Mouse (Mus musculus) neural tube, embryonic 10.5 days (tissue): ENCODE results near the gene Cacna1d.

ENCODE experiments used
- DNase-seq: peaks from one replicate; pipeline ENCODE4 v3.0.0-alpha.2; 2017; ENCODE audit warnings: low spot score; ENCODE audit errors: extremely low spot score

Cacna1d gene

DNA sequence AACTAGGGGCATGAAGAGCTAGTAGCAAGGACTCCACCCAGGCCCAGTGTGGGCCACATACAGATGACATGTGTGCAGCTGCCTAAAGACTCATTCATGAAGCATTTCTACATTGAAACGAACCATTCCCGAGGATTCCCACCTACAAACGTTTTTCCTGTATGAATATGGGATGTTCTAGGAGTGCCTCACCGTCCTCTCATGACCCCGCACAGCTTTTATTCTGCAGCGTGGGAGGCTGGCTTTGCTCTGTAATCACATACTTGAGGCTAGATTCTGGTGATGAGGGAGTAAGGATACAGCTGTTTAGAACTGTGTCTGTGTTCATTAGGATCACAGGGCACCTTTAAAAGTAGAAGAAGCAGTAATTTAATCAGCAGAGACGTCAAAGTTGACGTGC lies 219.4 kb downstream of the Cacna1d start:
- DNase-seq: no peak

DNA sequence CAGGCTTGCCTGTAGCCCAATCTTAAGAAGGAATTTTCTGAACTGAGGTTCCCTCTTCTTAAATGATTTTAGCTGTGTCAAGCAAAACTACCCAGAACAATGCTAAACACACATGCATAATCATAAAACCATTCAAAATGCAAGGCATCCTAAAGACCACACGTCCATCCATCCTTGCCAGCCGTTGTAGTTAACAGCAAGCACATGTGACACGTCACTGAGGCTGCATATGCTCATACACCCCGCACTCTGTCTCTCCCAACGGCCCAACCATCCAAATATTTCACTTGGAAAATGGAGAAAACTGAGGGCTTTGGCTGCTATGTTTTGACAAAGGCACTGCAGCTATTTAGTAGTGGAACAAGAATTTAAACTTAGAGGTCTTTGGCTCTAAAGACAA lies 220.9 kb downstream of the Cacna1d start:
- no peak for DNase-seq

- no peak for DNase-seq
Observed at GRCm38 (mm10) chr14:30265728-30266127, 225.5 kb downstream of the Cacna1d start.

DNA sequence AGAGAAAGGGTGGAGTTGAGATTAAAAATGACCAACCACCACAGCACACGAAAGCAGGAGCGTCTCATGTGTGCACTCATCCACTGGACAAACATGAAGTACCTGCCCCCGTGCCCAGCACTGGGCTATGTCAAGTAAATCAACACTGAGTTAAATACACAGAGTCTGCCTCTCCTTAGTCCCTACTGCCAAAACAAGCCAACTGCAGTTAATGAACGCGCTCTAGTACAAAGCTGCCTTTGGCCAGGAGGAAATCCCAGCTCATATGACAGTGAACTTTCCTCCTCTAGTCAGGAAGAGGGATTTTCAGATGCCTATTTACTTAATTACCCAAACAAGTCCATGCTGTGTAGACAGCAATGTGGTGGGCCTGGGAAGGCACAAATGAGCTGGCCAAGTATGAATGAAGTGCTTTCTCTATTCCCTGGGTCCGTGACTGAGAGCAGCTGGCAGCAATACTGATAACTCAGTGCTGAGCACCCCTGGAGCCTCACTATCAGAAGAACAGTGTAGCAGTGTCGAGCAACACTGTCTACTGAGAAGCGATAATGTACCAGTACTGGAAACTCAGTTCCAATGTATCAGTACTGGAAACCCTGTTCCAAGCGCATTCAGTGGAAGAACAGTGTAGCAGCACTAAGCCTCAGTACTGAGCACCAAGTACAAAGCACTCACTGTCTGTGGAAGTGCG lies 229.5 kb downstream of the Cacna1d start:
- DNase-seq: no peak

DNA sequence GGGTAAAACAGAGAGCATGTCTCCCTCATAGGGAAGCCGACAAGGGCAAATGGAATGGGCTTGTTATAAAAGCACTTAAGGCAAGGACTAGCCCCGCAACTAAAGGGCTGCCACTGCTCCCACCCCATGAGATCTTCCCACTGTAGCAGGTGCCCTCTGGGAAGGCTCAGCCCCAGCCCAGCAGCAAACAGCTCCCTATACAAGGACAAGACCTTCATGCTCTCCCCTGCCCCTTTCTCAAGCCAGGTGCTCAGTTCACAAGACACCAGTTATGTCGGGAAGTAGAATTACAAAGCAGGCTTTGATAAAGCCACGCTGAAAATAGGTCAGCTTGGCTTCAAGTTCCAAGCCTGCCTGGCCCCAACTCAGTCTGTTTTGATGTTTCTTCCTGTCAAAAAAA lies 233.6 kb downstream of the Cacna1d start:
- no peak for DNase-seq

- DNase-seq: no peak
Observed at GRCm38 (mm10) chr14:30256486-30256885, 234.8 kb downstream of the Cacna1d start.

- DNase-seq: no peak
Observed at GRCm38 (mm10) chr14:30255701-30256400, 235.4 kb downstream of the Cacna1d start.

DNA sequence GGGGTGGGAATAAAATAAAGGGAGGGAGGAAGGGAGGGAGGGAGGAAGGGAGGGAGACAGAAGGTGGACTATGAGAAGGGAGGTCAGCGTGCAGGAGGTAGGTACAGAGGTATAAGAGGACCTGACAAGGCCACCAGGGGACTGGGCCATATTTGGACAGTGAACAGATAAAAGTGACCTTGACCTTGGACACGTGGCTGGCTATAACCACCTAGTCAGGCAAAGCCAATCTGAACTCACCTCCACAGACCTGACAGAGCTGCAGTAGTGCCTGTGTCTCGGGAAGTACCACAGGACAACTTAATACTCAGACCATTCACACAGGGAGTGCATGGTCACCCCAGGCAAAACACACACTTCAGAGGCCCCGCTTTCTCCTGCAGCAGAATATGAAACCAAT lies 236.5 kb downstream of the Cacna1d start:
- DNase-seq: no peak

DNA sequence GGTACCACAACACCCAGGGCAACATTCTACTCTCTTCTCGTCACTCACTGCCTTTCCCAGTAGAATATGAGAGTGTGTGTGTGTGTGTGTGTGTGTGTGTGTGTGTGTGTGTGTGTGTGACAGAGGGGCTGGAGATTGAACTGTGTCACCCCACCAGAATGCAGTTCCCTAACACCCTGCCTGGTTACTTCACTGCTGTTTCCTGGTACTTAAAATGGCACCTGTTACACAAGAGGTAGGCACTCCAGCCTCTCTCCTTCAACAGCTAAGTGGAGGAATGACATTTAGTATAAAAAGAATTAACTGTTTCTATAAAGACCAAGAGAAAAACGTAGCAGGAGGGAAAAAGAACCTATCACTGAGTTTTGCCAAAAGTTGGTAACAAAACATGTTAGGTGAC lies 238.4 kb downstream of the Cacna1d start:
- no peak for DNase-seq

DNA sequence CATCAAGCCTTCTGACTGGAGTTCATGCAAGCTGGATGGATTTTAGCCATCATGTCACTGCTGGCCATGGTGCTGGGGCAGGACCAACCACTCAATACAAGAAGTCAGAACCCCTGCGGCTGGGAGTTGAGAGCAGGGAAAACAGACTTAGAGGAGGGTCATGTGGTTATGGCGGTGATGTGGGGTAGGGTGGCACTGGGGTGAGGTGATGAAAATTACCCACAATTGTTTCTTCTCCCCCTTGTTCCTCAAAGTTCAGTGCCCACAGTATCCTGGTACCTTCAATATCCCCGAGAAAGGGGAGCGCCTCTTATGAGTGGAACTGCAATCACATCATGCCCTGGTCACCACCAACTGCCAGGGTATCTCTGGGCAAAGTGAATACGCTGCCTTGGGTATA lies 239.9 kb downstream of the Cacna1d start:
- no peak for DNase-seq

- DNase-seq: no peak
Observed at GRCm38 (mm10) chr14:30249591-30249990, 241.7 kb downstream of the Cacna1d start.

GRCm38 (mm10) chr14:30248811-30249210 lies 242.4 kb downstream of the Cacna1d start:
- DNase-seq: no peak

DNA sequence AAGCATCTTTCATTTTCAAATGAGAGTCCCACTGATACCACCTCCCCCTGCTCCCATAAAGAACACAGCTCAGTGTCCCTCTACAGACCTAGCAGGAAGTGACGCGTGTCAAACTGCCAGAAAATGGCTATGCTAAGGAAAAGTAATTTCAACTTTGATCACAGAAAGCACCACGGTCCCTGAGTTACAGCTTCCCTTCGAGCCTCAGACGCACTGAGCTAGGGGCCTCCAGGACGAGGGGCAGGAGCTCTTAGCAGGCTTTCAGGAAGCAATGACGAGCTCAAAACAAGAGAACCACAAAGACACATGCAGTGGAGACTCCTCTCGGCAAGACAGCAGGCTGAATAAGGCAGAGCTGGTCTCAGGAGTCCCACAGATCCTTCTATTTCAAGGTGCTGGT lies 243.1 kb downstream of the Cacna1d start:
- DNase-seq: no peak

- DNase-seq: no peak
Observed at GRCm38 (mm10) chr14:30247606-30248005, 243.6 kb downstream of the Cacna1d start.

DNA sequence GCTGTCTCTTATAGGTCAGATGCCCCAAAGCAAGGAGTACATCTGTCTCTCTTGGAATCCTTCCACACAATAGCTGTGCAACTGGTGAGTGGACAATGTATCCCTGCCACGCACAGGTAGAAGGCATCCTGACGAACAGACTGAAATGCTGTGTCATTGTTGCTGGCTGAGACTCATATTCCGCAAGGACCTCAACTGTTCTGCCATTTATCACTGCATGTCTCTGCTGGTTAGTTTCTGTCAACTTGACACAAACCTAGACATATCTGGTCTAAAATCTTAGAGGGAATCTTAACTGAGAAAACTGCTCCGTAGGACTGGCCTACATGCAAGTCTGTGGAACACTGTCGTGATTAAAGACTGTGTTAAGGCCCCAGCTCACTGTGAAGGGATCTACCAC lies 246.5 kb downstream of the Cacna1d start:
- no peak for DNase-seq

GRCm38 (mm10) chr14:30242818-30243205 lies 248.4 kb downstream of the Cacna1d start:
- DNase-seq: no peak

DNA sequence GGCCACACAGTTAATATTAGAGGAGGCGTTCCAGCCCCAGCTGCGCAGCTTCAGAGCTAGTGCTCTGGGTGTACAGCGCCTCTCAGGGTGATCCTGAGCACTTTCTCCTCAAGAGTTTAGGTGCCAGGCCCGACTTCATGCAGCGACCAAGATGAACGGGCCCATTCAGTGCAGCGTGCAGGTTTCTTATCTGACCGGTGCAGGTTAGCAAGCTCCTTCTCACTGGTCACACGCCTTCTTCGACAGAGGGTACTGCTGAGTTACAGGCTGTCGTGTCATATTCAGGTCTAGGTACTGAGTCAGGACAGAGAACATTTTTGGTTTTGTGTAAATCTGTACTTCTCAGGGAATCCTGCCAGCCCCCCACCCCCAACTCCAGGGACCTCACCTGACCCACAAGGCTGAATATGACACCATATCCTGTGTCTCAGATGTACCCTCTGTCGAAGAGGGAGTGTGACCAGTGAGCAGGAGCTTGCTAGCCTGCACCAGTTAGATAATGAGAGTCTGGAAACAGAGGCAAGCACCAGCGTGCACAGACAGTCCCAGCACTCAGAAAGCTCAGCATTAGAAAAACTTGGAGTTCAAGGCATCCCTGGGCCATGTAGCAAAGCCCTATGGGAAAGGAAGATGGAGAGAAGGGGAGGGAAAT lies 249.0 kb downstream of the Cacna1d start:
- no peak for DNase-seq

- no peak for DNase-seq
Observed at GRCm38 (mm10) chr14:30240916-30241515, 250.2 kb downstream of the Cacna1d start.

- no peak for DNase-seq
Observed at GRCm38 (mm10) chr14:30238807-30239206, 252.4 kb downstream of the Cacna1d start.

DNA sequence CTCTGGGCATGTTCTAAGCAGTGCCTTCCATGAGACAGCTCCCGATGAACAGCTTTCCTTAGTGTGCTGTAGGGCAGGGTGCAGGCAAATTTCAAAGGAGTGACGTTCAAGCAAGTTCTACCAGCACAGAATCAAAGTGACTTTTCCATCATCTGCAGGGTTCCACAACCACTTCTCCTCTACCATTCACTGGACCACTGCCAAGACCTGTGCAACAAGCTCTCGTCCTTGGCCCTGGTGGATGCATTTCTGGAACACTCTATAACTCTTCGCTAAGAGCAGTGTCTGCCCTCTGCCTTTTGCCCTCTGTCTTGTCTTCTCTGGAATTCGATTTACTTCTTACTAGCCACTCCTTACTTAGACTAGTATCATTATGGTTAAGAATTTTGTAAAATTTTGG lies 266.1 kb downstream of the Cacna1d start:
- DNase-seq: no peak

DNA sequence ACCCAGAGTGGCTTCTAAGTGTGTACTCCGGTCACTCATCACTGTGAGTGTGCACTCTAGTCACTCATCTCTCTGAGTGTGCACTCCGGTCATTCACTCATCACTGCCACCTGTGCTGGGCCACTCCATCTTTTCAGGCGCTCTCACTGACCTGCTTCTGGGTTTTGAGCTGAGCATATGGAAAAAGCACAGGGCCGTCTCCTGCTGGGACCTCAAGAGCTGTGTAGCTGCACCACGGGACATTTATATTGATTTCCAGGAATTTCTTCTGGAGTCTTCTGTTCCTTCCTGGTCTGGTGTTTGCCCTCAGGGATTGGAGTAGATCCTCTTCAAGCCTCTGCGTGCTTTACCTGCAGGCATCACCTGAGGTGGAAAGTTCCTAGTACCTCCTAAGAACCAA lies 269.2 kb downstream of the Cacna1d start:
- DNase-seq: no peak

GRCm38 (mm10) chr14:30219851-30220250 lies 271.4 kb downstream of the Cacna1d start:
- no peak for DNase-seq
